Mouse (Mus musculus) erythroblast, embryonic 14.5 days (primary cell): ENCODE data around the gene Exoc6b. TPM values are rescaled to one million over a fixed set of nuclear protein-coding genes. Genes with fewer than 3 reads are reported as not detected.

Experiments
- H3K27me3 ChIP-seq: 2 replicates; pipeline ENCODE4 v1.6.1; 2012; ENCODE audit warnings: inconsistent platforms; ENCODE audit not compliant: control insufficient read depth
- H3K36me3 ChIP-seq: 2 replicates; pipeline ENCODE4 v1.6.1; 2012; ENCODE audit warnings: mild to moderate bottlenecking, inconsistent platforms; ENCODE audit not compliant: control insufficient read depth
- H3K4me1 ChIP-seq: 2 replicates; pipeline ENCODE4 v1.6.1; 2012; ENCODE audit warnings: inconsistent platforms; ENCODE audit not compliant: control insufficient read depth
- H3K4me3 ChIP-seq: replicated peaks from 2 replicates; pipeline ENCODE3; 2012; ENCODE audit warnings: moderate library complexity, mild to moderate bottlenecking, inconsistent platforms
- H3K9me3 ChIP-seq: 2 replicates; pipeline ENCODE4 v1.6.1; 2012; ENCODE audit warnings: low read length, inconsistent platforms, mixed read lengths; ENCODE audit not compliant: control insufficient read depth
- GATA1 ChIP-seq: IDR thresholded peaks from 2 replicates; pipeline ENCODE4 v1.6.1; 2012; ENCODE audit warnings: low read length, inconsistent platforms, mixed read lengths
- TAL1 ChIP-seq: IDR thresholded peaks from 3 replicates; pipeline ENCODE4 v1.6.1; 2012; ENCODE audit warnings: low read length, inconsistent platforms, mixed read lengths
- polyA plus RNA-seq: library from polyadenylated mRNA; stranded (reverse); fragments of >175 nt; gene quantifications from 2 replicates; pipeline ENCODE4 v1.2.3, GENCODE M21; 2012

Exoc6b gene
- polyA plus RNA-seq, 1 experiment, result not detected

GRCm38 (mm10) chr6:84946569-84946968 is 122.7 kb downstream of the Exoc6b start:
- H3K4me1 ChIP-seq, result no peaks in the 10 kb centered on the region
- H3K36me3 ChIP-seq, result no peaks in the 10 kb centered on the region
- H3K9me3 ChIP-seq, result no peaks in the 10 kb centered on the region
- TF ChIP-seq GATA1 (no peak), TAL1 (no peak)
- H3K4me3 ChIP-seq, result no peak overlapping the region
- H3K27me3 ChIP-seq, result no peaks in the 10 kb centered on the region

GRCm38 (mm10) chr6:84946106-84946505 is 123.2 kb downstream of the Exoc6b start:
- Histone ChIP-seq H3K9me3 (no peaks in the 10 kb centered on the region), H3K4me3 (no peak overlapping the region), H3K27me3 (no peaks in the 10 kb centered on the region), H3K4me1 (no peaks in the 10 kb centered on the region), H3K36me3 (no peaks in the 10 kb centered on the region)
- TF ChIP-seq GATA1, result no peak
- no peak for TF ChIP-seq TAL1

- H3K36me3 ChIP-seq, result no peaks in the 10 kb centered on the region
- TF ChIP-seq TAL1 (no peak), GATA1 (no peak)
Measured at GRCm38 (mm10) chr6:84932953-84933921, 136.1 kb downstream of the Exoc6b start.

GRCm38 (mm10) chr6:84931051-84931450 is 138.3 kb downstream of the Exoc6b start:
- no peaks in the 10 kb centered on the region for H3K27me3 ChIP-seq
- H3K4me3 ChIP-seq, result no peak overlapping the region

More at GRCm38 (mm10) chr6:84932953-84933921, 136.1 kb downstream of the Exoc6b start:
- Histone ChIP-seq H3K9me3 (no peaks in the 10 kb centered on the region), H3K4me3 (no peak overlapping the region), H3K4me1 (no peaks in the 10 kb centered on the region), H3K27me3 (no peaks in the 10 kb centered on the region)

GRCm38 (mm10) chr6:84926066-84926465 is 143.2 kb downstream of the Exoc6b start:
- Histone ChIP-seq H3K4me3 (no peak overlapping the region), H3K4me1 (peaks cover 9% of the 10 kb centered on the region), H3K9me3 (no peaks in the 10 kb centered on the region), H3K36me3 (no peaks in the 10 kb centered on the region), H3K27me3 (no peaks in the 10 kb centered on the region)
- TF ChIP-seq GATA1 (no peak), TAL1 (no peak)

More at GRCm38 (mm10) chr6:84931051-84931450, 138.3 kb downstream of the Exoc6b start:
- no peak for TF ChIP-seq TAL1
- no peak for TF ChIP-seq GATA1
- Histone ChIP-seq H3K4me1 (no peaks in the 10 kb centered on the region), H3K9me3 (no peaks in the 10 kb centered on the region), H3K36me3 (no peaks in the 10 kb centered on the region)

GRCm38 (mm10) chr6:84923760-84924221 is 145.5 kb downstream of the Exoc6b start:
- H3K4me3 ChIP-seq, result peak overlapping the region; percentile 21
- no peak for TF ChIP-seq TAL1
- no peak for TF ChIP-seq GATA1
- no peaks in the 10 kb centered on the region for H3K36me3 ChIP-seq
- H3K9me3 ChIP-seq, result no peaks in the 10 kb centered on the region
- H3K4me1 ChIP-seq, result peaks cover 9% of the 10 kb centered on the region
- H3K27me3 ChIP-seq, result no peaks in the 10 kb centered on the region

- Histone ChIP-seq H3K9me3 (no peaks in the 10 kb centered on the region), H3K27me3 (no peaks in the 10 kb centered on the region), H3K4me1 (no peaks in the 10 kb centered on the region), H3K36me3 (no peaks in the 10 kb centered on the region), H3K4me3 (no peak overlapping the region)
- TF ChIP-seq GATA1, result no peak
- TF ChIP-seq TAL1, result no peak
Measured at GRCm38 (mm10) chr6:84916291-84916690, 153.0 kb downstream of the Exoc6b start.

- H3K27me3 ChIP-seq, result no peaks in the 10 kb centered on the region
- TF ChIP-seq GATA1 (no peak), TAL1 (no peak)
- H3K9me3 ChIP-seq, result no peaks in the 10 kb centered on the region
- H3K4me3 ChIP-seq, result no peak overlapping the region
- no peaks in the 10 kb centered on the region for H3K36me3 ChIP-seq
- no peaks in the 10 kb centered on the region for H3K4me1 ChIP-seq
Measured at GRCm38 (mm10) chr6:84912434-84912833, 156.9 kb downstream of the Exoc6b start.

- TF ChIP-seq GATA1 (no peak), TAL1 (no peak)
- Histone ChIP-seq H3K4me3 (no peak overlapping the region), H3K27me3 (no peaks in the 10 kb centered on the region), H3K9me3 (no peaks in the 10 kb centered on the region), H3K36me3 (no peaks in the 10 kb centered on the region), H3K4me1 (no peaks in the 10 kb centered on the region)
Measured at GRCm38 (mm10) chr6:84899002-84899774, 170.1 kb downstream of the Exoc6b start.
